Mouse (Mus musculus) liver, embryonic 14.5 days (tissue): ENCODE measurements around the gene Ethe1.

Source experiments
- CTCF ChIP-seq: IDR thresholded peaks from 2 replicates; pipeline ENCODE4 v1.5.1; 2016; ENCODE audit warnings: antibody characterized with exemption, low read depth, control low read depth
- EP300 ChIP-seq: IDR thresholded peaks from 2 replicates; pipeline ENCODE4 v1.6.1; 2016; ENCODE audit warnings: antibody characterized with exemption, low read depth

GRCm38 (mm10) chr7:24544506-24544905 is 42.8 kb upstream of the Ethe1 start:
- TF ChIP-seq CTCF (peak; percentile 35; the same call in 1 of the 2 replicates), EP300 (no peak)
